8 mouse cellular contexts compared by ENCODE assay signal in the genomic region with DNA sequence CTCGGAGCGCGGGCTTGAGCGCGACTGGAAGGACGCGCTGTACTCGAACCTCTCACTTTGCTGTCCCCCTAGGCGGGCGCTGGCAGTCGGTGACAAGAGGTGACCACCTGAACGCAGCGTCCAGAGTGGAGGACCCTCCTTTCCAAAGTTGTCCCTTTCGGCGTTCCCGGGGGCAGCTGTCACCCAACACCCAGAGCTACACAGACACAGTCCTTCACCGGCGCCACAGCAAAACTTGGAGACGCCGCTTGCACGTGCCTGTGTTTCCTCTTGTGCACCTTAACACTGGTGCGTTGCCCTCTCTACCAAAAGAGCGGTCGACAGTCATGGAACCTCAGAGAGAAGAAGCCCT. TPM values are rescaled to one million over a fixed set of nuclear protein-coding genes. Genes with fewer than 3 reads are reported as not detected.
DNase-seq lines count a peak whose midpoint lies in the region; ATAC-seq and TF ChIP-seq lines count a peak whose summit lies in the region.

No protein-coding gene starts in this region.

- H3K36me3 ChIP-seq in heart, postnatal 0 days (replicated peaks; ENCODE audit: control insufficient read depth, insufficient read depth, low read length), result no peaks in the 10 kb centered on the region
- no peaks in the 10 kb centered on the region for H3K36me3 ChIP-seq in hindbrain, embryonic 16.5 days (ENCODE audit: control insufficient read depth, insufficient read depth, low read length)
- no peaks in the 10 kb centered on the region for H3K36me3 ChIP-seq in midbrain, embryonic 15.5 days (replicated peaks)

- no peaks in the 10 kb centered on the region for H3K9me3 ChIP-seq in heart, postnatal 0 days (replicated peaks; ENCODE audit: control insufficient read depth, low read length)
- no peaks in the 10 kb centered on the region for H3K9me3 ChIP-seq in hindbrain, embryonic 16.5 days (ENCODE audit: control insufficient read depth, low read length)
- H3K9me3 ChIP-seq in midbrain, embryonic 15.5 days, result no peaks in the 10 kb centered on the region

- peaks cover 27% of the 10 kb centered on the region for H3K4me1 ChIP-seq in heart, postnatal 0 days (ENCODE audit: control insufficient read depth, insufficient read depth)
- H3K4me1 ChIP-seq in bone marrow, adult 2 months (ENCODE audit: control insufficient read depth, insufficient read depth, low read length), result no peaks in the 10 kb centered on the region; the same call in 1 of the 2 replicates
- H3K4me1 ChIP-seq in hindbrain, embryonic 16.5 days (ENCODE audit: control insufficient read depth, insufficient read depth, low read depth, low read length), result no peaks in the 10 kb centered on the region; the same call in 1 of the 2 replicates
- H3K4me1 ChIP-seq in midbrain, embryonic 15.5 days, result peaks cover 20% of the 10 kb centered on the region

- intact Hi-C loops in heart, postnatal 36 days (cut with DNase I), result loop anchor here (2.0 to 5.0 kb wide), 2 partner anchors 28 to 84 kb away; partner anchors contain the start of genes Cebpz and Ndufaf7

- DNase-seq in heart, postnatal 0 days (ENCODE audit: low spot score), result no peak
- no peak for DNase-seq in heart, postnatal 36 days
- no peak for DNase-seq in cerebellum, postnatal 14 days
- DNase-seq in cerebellum, postnatal 25 days, result no peak
- DNase-seq in Muller cell, postnatal 12 days (ENCODE audit: inconsistent ontology term), result no peak

- H3K4me2 ChIP-seq in heart, postnatal 0 days (ENCODE audit: low read depth, low read length), result peak overlapping the region; percentile 88
- peak overlapping the region; percentile 72 for H3K4me2 ChIP-seq in hindbrain, embryonic 16.5 days (ENCODE audit: low read length)
- peak overlapping the region; percentile 86 for H3K4me2 ChIP-seq in midbrain, embryonic 15.5 days

- peak overlapping the region; percentile 91 for H3K27ac ChIP-seq in heart, postnatal 0 days (ENCODE audit: low read depth)
- peak overlapping the region; percentile 4; the same call in 1 of the 2 replicates for H3K27ac ChIP-seq in bone marrow, adult 2 months (ENCODE audit: control insufficient read depth, insufficient read depth, low read depth, low read length, poor library complexity)
- H3K27ac ChIP-seq in hindbrain, embryonic 16.5 days (ENCODE audit: low read depth, low read length), result no peak overlapping the region
- no peak overlapping the region for H3K27ac ChIP-seq in midbrain, embryonic 15.5 days

- H3K9ac ChIP-seq in heart, postnatal 0 days (replicated peaks; ENCODE audit: low read depth, low read length), result peak overlapping the region; percentile 85
- H3K9ac ChIP-seq in hindbrain, embryonic 16.5 days (ENCODE audit: low read depth, low read length), result peak overlapping the region; percentile 79
- peak overlapping the region; percentile 63 for H3K9ac ChIP-seq in midbrain, embryonic 15.5 days

- H3K27me3 ChIP-seq in heart, postnatal 0 days (ENCODE audit: control insufficient read depth, insufficient read depth, low read length), result no peaks in the 10 kb centered on the region
- no peaks in the 10 kb centered on the region for H3K27me3 ChIP-seq in hindbrain, embryonic 16.5 days (replicated peaks; ENCODE audit: control insufficient read depth, insufficient read depth, low read length)
- H3K27me3 ChIP-seq in midbrain, embryonic 15.5 days (replicated peaks), result 0 out of 2 replicates have a peak, but pooled peaks cover 10% of the 10 kb centered on the region

- WGBS in heart, postnatal 0 days, result 1% methylated on average over 24 of the region's 24 CpGs
- WGBS in bone marrow, adult 2 months, result under 1% methylated on average over 24 of the region's 24 CpGs
- 2% methylated on average over 24 of the region's 24 CpGs for whole genome bisulfite sequencing in hindbrain, embryonic 16.5 days
- under 1% methylated on average over 24 of the region's 24 CpGs for whole genome bisulfite sequencing in midbrain, embryonic 15.5 days

- no peak for TF ChIP-seq CTCF in heart, postnatal 0 days (IDR thresholded peaks at IDR 0.05; ENCODE audit: low read depth)
- TF ChIP-seq CTCF in bone marrow, adult 2 months (IDR thresholded peaks at IDR 0.05; ENCODE audit: control insufficient read depth, insufficient read depth, low read length), result no peak

- TF ChIP-seq POLR2A in bone marrow, adult 2 months (IDR thresholded peaks at IDR 0.05; ENCODE audit: borderline replicate concordance, control insufficient read depth, low read depth, low read length), result no peak

- H3K4me3 ChIP-seq in heart, postnatal 0 days (ENCODE audit: low read depth, low read length), result peak overlapping the region; percentile 84
- peak overlapping the region; percentile 59 for H3K4me3 ChIP-seq in bone marrow, adult 2 months (replicated peaks; ENCODE audit: control insufficient read depth, low read depth, low read length)
- peak overlapping the region; percentile 89 for H3K4me3 ChIP-seq in hindbrain, embryonic 16.5 days (ENCODE audit: low read length)
- H3K4me3 ChIP-seq in midbrain, embryonic 15.5 days, result peak overlapping the region; percentile 80

- peak; percentile 39 for ATAC-seq in heart, postnatal 0 days (ENCODE audit: insufficient read depth, low read depth)
- ATAC-seq in hindbrain, embryonic 16.5 days, result no peak; the same call in 1 of the 2 replicates
- peak; percentile 76; the same call in 1 of the 2 replicates for ATAC-seq in midbrain, embryonic 15.5 days (replicated peaks)

- no peak for TF ChIP-seq EP300 in heart, postnatal 0 days (IDR thresholded peaks at IDR 0.05; ENCODE audit: low read depth)

RNA-seq across cellular contexts. Expression of gene Prkd3, which starts 0.3 kb away (rescaled TPM):
- 36.8 and 39.7 TPM in 2 replicates for total RNA-seq in heart, postnatal 0 days (2014; rRNA removed; ENCODE audit: low replicate concordance)
- 11.7 and 12.4 TPM in 2 replicates for polyA plus RNA-seq in heart, postnatal 0 days (2015; fragmentation: Nextera tagmentation; extraction: Ambion mirVana)
- total RNA-seq in heart, postnatal 36 days (2021), result 10 to 100 TPM; 17.9 to 18.3 TPM
- polyA plus RNA-seq in bone marrow, adult 2 months (2011; ENCODE audit: insufficient read depth, insufficient read length, low replicate concordance, missing spikeins), result 6.5 and 10.7 TPM in 2 replicates
- 11.0 and 15.0 TPM in 2 replicates for polyA plus RNA-seq in hindbrain, embryonic 16.5 days (2015; fragmentation: Nextera tagmentation; extraction: Ambion mirVana)
- polyA plus RNA-seq in midbrain, embryonic 15.5 days (2015; fragmentation: Nextera tagmentation; extraction: Ambion mirVana), result 11.2 and 11.8 TPM in 2 replicates

RNA-seq across cellular contexts. Expression of gene Qpct, which starts 30.7 kb away (rescaled TPM):
- 8.2 and 26.3 TPM in 2 replicates for total RNA-seq in heart, postnatal 0 days (2014; rRNA removed; ENCODE audit: low replicate concordance)
- polyA plus RNA-seq in heart, postnatal 0 days (2015; fragmentation: Nextera tagmentation; extraction: Ambion mirVana), result 21.2 TPM in 2 replicates
- total RNA-seq in heart, postnatal 36 days (2021), result 1 to 10 TPM; 5.7 to 6.7 TPM
- 0.63 and 1.7 TPM in 2 replicates for polyA plus RNA-seq in bone marrow, adult 2 months (2011; ENCODE audit: insufficient read depth, insufficient read length, low replicate concordance, missing spikeins)
- 25.9 and 32.9 TPM in 2 replicates for polyA plus RNA-seq in hindbrain, embryonic 16.5 days (2015; fragmentation: Nextera tagmentation; extraction: Ambion mirVana)
- 17.9 and 19.7 TPM in 2 replicates for polyA plus RNA-seq in midbrain, embryonic 15.5 days (2015; fragmentation: Nextera tagmentation; extraction: Ambion mirVana)

Comparison
In these comparisons a context has a peak if more than half of its experiments do, and no peak if none do; other contexts are left out.
1. H3K27ac ChIP-seq: peak in heart, postnatal 0 days (single experiment) and bone marrow, adult 2 months (single experiment); none in hindbrain, embryonic 16.5 days (single experiment) and midbrain, embryonic 15.5 days (single experiment).
2. Peak in every context shown above with its lines, with median percentiles within 50 percentile points of each other: H3K4me2 ChIP-seq, H3K4me3 ChIP-seq and H3K9ac ChIP-seq.